Mouse (Mus musculus): ENCODE results near the gene Slc1a7.

The Slc1a7 gene

DNA sequence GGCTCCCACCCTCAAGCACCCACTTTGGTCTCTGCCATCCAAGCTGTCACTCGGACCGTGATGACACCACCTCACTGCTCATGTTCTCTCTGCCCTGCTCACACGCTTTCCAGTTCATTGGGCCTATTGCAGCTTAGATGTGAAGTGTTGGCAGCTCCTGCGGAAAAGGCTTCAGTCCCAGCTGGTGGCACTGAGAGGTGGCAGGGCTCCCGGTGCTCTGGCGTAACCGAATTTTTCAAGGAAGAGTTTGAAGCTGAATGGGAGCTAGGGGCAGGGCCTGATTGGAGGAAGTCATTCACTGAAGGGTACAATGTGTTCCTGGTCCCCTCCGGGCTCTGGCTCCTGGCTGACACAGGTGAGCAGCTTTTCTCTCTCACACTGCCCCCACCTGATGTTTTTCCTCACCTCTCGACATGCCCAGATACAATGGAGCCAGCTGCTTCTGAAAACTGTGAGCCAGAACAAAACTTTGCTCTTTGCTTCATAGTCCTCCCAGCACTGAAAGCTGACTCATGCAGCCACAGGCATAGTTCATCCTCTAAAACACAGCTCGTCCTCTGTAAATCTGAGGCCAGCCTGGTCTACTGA is 83.6 kb downstream of the Slc1a7 start:
- DNase-seq (ENCODE audit: low spot score in 2 of 2), result no peak

GRCm38 (mm10) chr4:108052673-108053072 is 84.5 kb downstream of the Slc1a7 start:
- DNase-seq (ENCODE audit: low spot score in 2 of 2), result no peak

- DNase-seq (ENCODE audit: low spot score in 2 of 2), result no peak
Measured at GRCm38 (mm10) chr4:108055873-108056272, 87.7 kb downstream of the Slc1a7 start.

DNA sequence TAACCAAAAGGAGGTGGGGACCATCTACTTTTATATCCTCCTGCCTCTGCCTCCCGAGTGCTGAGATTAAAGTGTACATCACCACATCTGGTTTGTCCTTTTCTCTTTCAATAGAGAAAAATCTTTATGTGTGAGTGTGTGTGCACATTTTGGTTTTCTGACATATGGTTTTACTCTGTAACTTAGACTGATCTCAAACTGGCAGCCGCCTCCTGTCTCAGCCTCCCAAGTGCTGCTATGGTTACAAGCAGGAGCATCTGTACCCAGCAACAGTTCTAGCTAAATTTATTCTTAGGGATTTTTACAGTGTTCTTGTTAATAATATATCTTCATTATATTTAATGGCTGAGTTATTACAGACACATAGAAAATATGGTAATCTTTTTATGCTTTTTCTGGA is 89.1 kb downstream of the Slc1a7 start:
- no peak for DNase-seq (ENCODE audit: low spot score in 2 of 2)

DNA sequence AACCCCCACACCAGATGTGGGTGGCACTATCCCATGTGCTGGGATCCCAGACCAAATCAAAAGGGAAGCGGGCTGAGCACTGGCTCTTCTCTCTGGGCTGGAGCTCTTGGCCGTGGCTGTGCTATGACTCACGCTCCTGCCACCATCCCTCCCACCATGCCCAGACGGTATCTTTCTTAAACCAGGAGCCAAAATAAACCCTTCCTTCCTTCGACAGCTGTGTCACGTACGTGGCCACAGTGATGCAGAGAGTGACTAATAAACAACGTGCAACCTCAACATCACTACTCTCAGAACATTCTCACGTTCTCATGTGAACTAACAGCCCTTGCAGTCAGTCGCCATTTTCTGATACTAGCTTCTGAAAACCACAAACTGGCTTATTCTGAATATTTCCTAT is 90.0 kb downstream of the Slc1a7 start:
- peak in 1 of 2 experiments; percentile 43 for DNase-seq (ENCODE audit: low spot score in 2 of 2)

GRCm38 (mm10) chr4:108059601-108060379 is 91.7 kb downstream of the Slc1a7 start:
- no peak for DNase-seq (ENCODE audit: low spot score in 2 of 2)

DNA sequence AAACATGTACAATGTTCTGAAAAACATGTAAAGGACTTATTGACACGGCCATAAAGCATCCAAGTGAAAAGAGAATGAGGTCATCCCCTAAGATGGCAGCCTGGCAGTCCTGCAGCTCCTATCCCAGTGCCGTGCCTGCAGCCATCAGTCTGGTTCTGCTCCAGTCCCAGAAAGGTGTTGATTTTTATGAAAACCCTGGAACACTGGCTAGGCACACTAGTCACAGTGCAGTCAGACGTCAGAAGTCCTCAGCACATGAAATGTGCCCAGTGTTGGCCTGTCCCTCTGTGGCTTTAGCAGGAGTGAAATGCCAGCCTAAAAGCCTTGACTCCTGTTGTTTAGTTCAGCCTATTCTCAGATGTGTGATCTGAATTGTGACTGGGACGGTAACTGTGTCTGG is 92.6 kb downstream of the Slc1a7 start:
- no peak for DNase-seq (ENCODE audit: low spot score in 2 of 2)

- no peak for DNase-seq (ENCODE audit: low spot score in 2 of 2)
Measured at GRCm38 (mm10) chr4:108062524-108062923, 94.4 kb downstream of the Slc1a7 start.
